Mouse (Mus musculus): ENCODE data around the gene Slc10a1.

Gene Slc10a1

DNA sequence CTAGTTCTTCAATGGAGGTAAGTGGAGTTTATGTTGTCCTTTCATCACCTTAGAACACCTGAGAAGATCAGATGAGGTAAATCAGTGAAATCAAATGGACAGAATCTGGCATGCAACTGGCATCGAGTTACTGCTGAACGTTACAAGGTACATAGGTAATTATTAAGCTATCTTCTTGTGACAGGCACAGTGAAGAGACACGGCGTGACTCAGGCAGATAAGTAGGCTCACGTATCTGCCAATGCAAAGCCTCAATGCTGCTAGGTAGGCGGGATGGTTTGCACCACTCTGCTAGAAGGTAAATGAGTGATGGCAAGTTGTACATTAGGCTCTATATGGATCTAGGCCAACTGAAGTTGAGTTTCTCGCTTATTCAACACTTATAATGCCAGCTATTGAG is 38.4 kb downstream of the Slc10a1 start:
- in situ Hi-C loops (cut with MboI, MseI), result no loop called here

DNA sequence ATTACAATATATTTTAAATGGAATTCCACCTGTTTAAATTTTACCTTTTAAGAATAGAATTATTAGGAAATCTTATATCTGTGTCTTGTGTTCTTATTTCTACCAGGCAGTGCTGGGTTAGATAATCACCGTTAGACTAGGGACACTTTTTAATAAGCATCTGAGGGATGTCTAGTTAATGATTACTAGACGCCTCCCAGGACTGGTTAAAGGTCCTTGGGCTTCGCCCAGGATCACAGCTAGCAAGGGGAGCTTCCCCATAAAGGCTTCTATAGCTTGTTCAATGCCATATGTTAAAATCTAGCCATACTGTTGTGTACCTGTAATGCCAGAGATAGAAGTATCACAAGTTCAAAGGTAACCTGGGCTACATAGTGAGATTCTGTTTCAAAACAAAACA is 39.6 kb downstream of the Slc10a1 start:
- in situ Hi-C loops (cut with MboI, MseI), result no loop called here

DNA sequence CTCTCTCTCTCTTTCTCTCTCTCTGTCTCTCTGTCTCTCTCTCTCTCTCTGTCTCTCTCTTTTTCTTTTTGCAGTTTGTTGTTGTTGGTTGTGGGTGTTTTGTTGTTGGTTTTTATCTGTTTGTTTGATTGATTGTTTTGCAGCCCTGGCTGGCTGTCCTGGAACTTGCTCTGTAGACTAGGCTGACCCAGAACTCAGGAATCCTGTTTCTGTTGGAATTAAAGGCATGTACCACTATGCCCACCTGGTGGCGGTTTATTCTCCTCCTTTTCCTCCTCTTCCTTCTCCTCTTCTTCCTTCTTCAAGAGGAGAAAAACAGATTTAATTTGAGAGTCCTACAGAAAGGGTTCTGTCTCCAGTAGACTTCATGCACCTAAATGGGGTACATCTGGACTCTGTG is 41.0 kb downstream of the Slc10a1 start:
- in situ Hi-C loops (cut with MboI, MseI), result no loop called here

DNA sequence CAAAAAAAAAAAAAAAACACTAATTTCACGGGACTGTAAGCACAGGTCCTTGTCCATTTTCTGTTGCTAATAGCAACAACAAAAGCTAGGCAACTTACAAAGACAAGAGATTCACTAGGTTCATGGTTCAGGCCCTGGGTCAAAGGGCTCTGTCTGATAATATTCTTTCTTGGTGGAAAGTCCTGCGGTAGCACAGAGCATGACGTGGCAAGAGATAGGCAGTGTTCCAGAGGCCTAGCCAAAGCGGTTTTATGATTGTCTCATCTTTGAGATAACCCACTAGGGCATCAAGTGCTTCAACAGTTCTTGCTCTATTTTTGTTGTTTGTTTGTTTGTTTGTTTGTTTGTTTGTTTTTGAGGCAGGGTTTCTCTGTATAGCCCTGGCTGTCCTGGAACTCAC is 42.0 kb downstream of the Slc10a1 start:
- in situ Hi-C loops (cut with MboI, MseI), result no loop called here

DNA sequence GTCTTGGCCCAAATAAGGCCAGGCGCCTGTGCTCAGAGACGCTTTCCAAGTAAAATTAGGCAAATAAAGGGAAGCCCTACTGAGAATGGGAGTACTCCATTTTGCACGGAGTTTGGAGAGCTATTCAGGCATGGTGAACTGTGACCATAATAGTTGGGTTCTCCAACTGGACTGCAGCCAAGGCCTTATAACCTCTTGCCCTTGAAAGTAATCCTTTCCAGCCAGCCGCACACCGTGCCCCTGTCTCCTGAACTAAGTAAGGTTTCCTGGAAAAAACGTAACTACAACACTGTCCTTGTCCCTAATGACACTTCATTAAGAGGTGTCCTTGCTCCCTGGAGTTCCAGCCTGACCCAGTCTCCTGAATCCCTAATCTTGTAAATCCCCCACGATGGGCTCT is 42.6 kb downstream of the Slc10a1 start:
- in situ Hi-C loops (cut with MboI, MseI), result no loop called here

DNA sequence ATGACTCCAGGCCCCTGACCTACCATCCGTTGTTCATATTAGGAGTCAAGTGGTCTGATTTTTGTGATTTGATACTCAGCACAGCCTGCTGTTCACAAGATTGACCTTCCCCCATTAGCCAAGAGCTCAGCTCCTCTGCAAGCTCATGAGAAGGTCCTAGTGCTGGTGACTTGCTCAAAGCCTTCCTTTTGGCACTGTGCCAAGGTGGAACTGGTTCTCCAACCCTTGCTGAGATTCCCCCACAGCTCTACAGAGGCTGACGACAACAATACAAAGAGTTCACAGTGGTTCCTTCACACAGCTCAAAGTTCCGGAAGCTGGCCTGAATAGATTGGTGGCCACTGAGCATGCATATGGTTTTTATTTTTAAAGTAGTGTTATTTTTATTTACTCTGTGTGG is 44.3 kb downstream of the Slc10a1 start:
- in situ Hi-C loops (cut with MboI, MseI), result no loop called here

DNA sequence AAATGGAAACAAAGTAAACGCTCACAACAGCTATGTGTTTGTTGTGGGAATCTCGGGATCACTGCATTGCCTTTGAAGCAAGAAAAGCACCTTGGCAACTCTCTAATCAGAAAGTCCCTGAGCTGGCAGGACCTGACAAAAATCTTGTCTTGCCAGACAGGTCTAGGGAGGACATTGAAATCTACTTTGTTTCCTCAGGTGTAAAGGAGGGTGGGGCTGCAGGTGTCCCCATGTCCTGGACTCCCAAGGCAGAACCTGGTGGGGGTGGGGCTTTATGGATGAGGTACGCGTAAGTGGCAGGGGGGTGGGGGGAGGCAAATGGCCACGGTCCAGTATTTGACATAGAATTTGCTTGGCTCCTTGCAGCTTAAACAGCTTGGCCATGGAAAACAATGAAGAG is 44.9 kb downstream of the Slc10a1 start:
- in situ Hi-C loops (cut with MboI, MseI), result no loop called here

DNA sequence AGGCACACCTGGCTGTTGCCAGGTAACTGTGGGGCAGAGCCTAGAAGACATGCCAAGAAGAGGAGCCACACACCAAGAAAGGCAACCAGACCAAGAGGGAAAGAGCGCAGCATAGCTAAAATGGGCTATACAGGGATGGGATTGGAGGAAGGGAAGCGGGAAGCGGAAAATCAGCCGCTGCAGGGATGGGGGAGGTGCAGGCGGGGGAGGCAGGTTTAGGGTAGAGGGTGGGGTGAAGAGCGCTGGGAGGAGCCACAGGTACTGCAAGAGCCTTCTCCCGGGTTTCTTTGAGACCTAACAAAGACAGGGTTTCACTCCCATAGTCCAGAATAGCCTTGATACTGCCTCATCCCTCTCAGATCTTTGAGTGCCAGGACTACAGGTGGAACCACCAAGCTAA is 45.6 kb downstream of the Slc10a1 start:
- in situ Hi-C loops (cut with MboI, MseI), result no loop called here

DNA sequence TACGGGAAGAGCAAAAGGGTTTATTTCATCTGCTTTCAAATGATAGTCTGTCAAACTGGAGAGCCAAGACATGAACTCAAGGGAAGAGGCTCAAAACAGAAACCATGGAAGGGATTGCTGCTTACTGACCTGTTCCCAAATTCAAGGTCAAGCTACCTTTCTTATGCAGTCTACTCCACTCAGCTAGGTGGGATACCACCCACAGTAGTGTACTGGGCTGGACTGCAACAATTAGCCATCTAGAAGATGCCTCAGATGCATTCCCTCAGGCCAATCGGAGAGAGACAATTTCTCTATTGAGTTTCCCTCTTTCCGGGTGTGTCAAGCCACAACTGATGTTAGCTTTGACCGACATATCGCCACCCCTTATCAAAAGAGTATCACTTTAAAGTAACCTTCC is 47.2 kb downstream of the Slc10a1 start:
- in situ Hi-C loops (cut with MboI, MseI), result no loop called here

DNA sequence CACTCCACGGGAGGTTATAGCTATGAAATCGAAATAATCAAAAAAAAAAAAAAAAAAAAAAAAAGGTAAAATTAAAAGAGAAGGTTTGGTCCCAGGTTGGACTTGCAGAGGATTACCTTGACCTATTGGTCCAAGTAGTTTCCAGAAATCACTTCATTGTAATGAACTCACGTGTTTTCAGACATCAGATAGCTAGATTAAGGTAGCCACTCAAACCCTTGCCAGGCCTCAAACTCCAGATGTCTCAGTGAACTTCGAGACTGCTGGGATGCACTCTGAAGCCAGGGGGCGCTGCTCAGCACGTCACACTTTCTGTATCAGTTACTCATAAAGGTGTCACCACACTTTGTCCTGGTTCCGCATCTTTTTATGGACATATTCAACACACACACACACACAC is 50.7 kb downstream of the Slc10a1 start:
- in situ Hi-C loops (cut with MboI, MseI), result no loop called here

DNA sequence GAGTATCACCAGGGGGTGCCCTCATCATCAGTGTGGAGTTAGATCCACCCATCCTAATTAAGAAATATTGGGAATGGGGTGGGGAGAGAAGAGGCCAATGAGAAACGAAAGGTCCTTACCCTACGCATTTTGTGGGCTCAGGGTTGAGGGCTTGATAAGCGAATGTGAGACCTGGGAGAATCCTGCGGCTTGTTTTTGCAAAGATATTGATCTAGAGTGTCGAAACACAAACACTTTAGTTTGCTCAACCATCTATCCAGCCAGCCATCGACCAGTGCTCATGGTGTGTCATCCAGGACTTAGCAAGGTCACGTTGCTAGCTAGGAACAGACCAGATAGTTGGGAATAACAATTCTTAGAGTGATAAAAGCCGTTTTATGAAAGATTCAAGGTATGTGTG is 58.9 kb downstream of the Slc10a1 start:
- in situ Hi-C loops (cut with MboI, MseI), result no loop called here
